Mouse (Mus musculus): ENCODE results near the gene Arl6ip6. TPM values are rescaled to one million over a fixed set of nuclear protein-coding genes. Genes with fewer than 3 reads are reported as not detected.

The Arl6ip6 gene
- polyA plus RNA-seq (2015; fragmentation: Nextera tagmentation; extraction: Ambion mirVana), result 28.8 and 39.8 TPM in 2 replicates

- peaks cover 17% of the 10 kb centered on the region for H3K36me3 ChIP-seq (ENCODE audit: control insufficient read depth, insufficient read depth)
- peaks cover 15% of the 10 kb centered on the region for H3K4me1 ChIP-seq (ENCODE audit: control insufficient read depth, insufficient read depth, low read length)
- peak within 1 kb of the TSS; percentile 97 for H3K4me3 ChIP-seq (ENCODE audit: low read length)
- peak within 1 kb of the TSS; percentile 84 for H3K4me2 ChIP-seq (ENCODE audit: low read depth, low read length)
- peak; percentile 90 for ATAC-seq (replicated peaks; ENCODE audit: extremely low read depth, insufficient read depth, low FRiP score)
- H3K27ac ChIP-seq (ENCODE audit: low read length), result peak within 1 kb of the TSS; percentile 95
- H3K9me3 ChIP-seq (replicated peaks; ENCODE audit: control insufficient read depth, low read length), result no peaks in the 10 kb centered on the region
- under 1% methylated on average over 81 of the region's 82 CpGs for whole genome bisulfite sequencing
- peak within 1 kb of the TSS; percentile 95 for H3K9ac ChIP-seq (ENCODE audit: low read length)
- H3K27me3 ChIP-seq (ENCODE audit: control insufficient read depth, insufficient read depth, low read length), result no peaks in the 10 kb centered on the region
Measured at GRCm38 (mm10) chr2:53191523-53192220, at the start of gene Arl6ip6. TSS of gene Arl6ip6 (plus strand) at chr2:53191726.

DNA sequence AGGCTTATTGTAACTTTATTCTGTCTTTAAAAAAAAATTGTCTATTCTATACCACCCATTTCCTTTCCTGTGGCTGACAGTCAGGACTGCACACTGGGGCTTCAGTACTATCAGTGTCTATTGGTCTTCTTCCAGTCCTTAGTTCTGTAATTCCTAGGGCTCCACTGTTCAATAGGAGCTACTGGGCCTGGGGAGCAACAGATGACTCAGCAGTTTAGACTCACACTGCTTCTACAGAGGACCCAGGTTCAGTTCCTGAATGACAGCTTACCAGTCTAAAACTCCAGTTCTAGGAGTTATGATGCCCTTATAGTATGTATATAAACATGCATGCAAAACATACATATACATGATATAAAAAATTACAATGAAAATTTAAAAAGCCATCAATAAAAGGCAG lies 44.7 kb upstream of the Arl6ip6 start:
- Histone ChIP-seq H3K4me1 (ENCODE audit: control insufficient read depth, insufficient read depth, low read length) (no peaks in the 10 kb centered on the region), H3K4me3 (ENCODE audit: low read length) (no peak overlapping the region), H3K36me3 (ENCODE audit: control insufficient read depth, insufficient read depth) (peaks cover 29% of the 10 kb centered on the region), H3K9me3 (replicated peaks; ENCODE audit: control insufficient read depth, low read length) (no peaks in the 10 kb centered on the region), H3K27ac (ENCODE audit: low read length) (no peak overlapping the region), H3K27me3 (ENCODE audit: control insufficient read depth, insufficient read depth, low read length) (no peaks in the 10 kb centered on the region), H3K4me2 (ENCODE audit: low read depth, low read length) (no peak overlapping the region), H3K9ac (ENCODE audit: low read length) (no peak overlapping the region)
- no peak for ATAC-seq (replicated peaks; ENCODE audit: extremely low read depth, insufficient read depth, low FRiP score)

- Histone ChIP-seq H3K9ac (ENCODE audit: low read length) (no peak overlapping the region), H3K4me1 (ENCODE audit: control insufficient read depth, insufficient read depth, low read length) (no peaks in the 10 kb centered on the region), H3K27me3 (ENCODE audit: control insufficient read depth, insufficient read depth, low read length) (no peaks in the 10 kb centered on the region), H3K27ac (ENCODE audit: low read length) (no peak overlapping the region), H3K4me3 (ENCODE audit: low read length) (no peak overlapping the region), H3K9me3 (replicated peaks; ENCODE audit: control insufficient read depth, low read length) (no peaks in the 10 kb centered on the region), H3K4me2 (ENCODE audit: low read depth, low read length) (no peak overlapping the region), H3K36me3 (ENCODE audit: control insufficient read depth, insufficient read depth) (peaks cover 16% of the 10 kb centered on the region)
- ATAC-seq (replicated peaks; ENCODE audit: extremely low read depth, insufficient read depth, low FRiP score), result no peak
Measured at GRCm38 (mm10) chr2:53173966-53174365, 17.6 kb upstream of the Arl6ip6 start.

- ATAC-seq (replicated peaks; ENCODE audit: extremely low read depth, insufficient read depth, low FRiP score), result no peak
- Histone ChIP-seq H3K9me3 (replicated peaks; ENCODE audit: control insufficient read depth, low read length) (no peaks in the 10 kb centered on the region), H3K27ac (ENCODE audit: low read length) (no peak overlapping the region), H3K4me1 (ENCODE audit: control insufficient read depth, insufficient read depth, low read length) (peaks cover 6% of the 10 kb centered on the region; the same call in 1 of the 2 replicates), H3K27me3 (ENCODE audit: control insufficient read depth, insufficient read depth, low read length) (no peaks in the 10 kb centered on the region), H3K4me2 (ENCODE audit: low read depth, low read length) (no peak overlapping the region), H3K9ac (ENCODE audit: low read length) (no peak overlapping the region), H3K36me3 (ENCODE audit: control insufficient read depth, insufficient read depth) (peaks cover 10% of the 10 kb centered on the region), H3K4me3 (ENCODE audit: low read length) (no peak overlapping the region)
- 76% methylated on average over 3 of the region's 3 CpGs for WGBS
Measured at GRCm38 (mm10) chr2:53178966-53179365, 12.6 kb upstream of the Arl6ip6 start.

DNA sequence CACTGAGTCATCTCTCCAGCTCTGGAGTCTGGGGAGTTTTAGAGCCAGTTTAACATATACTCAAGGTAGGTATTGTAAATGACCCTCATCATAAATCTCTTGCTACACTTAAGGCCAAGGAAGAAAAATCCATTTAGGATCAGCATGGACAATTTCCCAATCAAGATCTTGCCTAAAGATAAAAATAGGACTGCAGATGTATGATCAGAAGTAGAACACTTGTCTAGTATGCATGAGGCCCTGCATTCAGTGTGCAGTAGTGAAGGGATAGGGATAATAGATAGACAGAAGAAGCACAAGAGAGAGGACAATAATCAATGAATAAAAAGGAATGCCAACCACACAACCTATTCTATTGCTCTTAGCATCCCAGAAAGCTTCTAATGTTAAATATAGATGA lies 11.7 kb upstream of the Arl6ip6 start:
- peaks cover 6% of the 10 kb centered on the region for H3K36me3 ChIP-seq (ENCODE audit: control insufficient read depth, insufficient read depth)
- no peak for ATAC-seq (replicated peaks; ENCODE audit: extremely low read depth, insufficient read depth, low FRiP score)
- H3K27me3 ChIP-seq (ENCODE audit: control insufficient read depth, insufficient read depth, low read length), result no peaks in the 10 kb centered on the region
- H3K9me3 ChIP-seq (replicated peaks; ENCODE audit: control insufficient read depth, low read length), result no peaks in the 10 kb centered on the region
- no peak overlapping the region for H3K9ac ChIP-seq (ENCODE audit: low read length)
- no peak overlapping the region for H3K4me2 ChIP-seq (ENCODE audit: low read depth, low read length)
- H3K4me3 ChIP-seq (ENCODE audit: low read length), result no peak overlapping the region
- H3K4me1 ChIP-seq (ENCODE audit: control insufficient read depth, insufficient read depth, low read length), result peaks cover 6% of the 10 kb centered on the region; the same call in 1 of the 2 replicates
- H3K27ac ChIP-seq (ENCODE audit: low read length), result no peak overlapping the region

- no peak for ATAC-seq (replicated peaks; ENCODE audit: extremely low read depth, insufficient read depth, low FRiP score)
- Histone ChIP-seq H3K36me3 (ENCODE audit: control insufficient read depth, insufficient read depth) (peaks cover 6% of the 10 kb centered on the region; the same call in 1 of the 2 replicates), H3K4me3 (ENCODE audit: low read length) (peak overlapping the region; percentile 21; the same call in 1 of the 2 replicates), H3K4me2 (ENCODE audit: low read depth, low read length) (peak overlapping the region; percentile 84), H3K4me1 (ENCODE audit: control insufficient read depth, insufficient read depth, low read length) (peaks cover 15% of the 10 kb centered on the region), H3K27ac (ENCODE audit: low read length) (no peak overlapping the region), H3K9me3 (replicated peaks; ENCODE audit: control insufficient read depth, low read length) (no peaks in the 10 kb centered on the region), H3K9ac (ENCODE audit: low read length) (no peak overlapping the region; the same call in 1 of the 2 replicates), H3K27me3 (ENCODE audit: control insufficient read depth, insufficient read depth, low read length) (no peaks in the 10 kb centered on the region)
- WGBS, result 71% methylated on average over 3 of the region's 3 CpGs
Measured at GRCm38 (mm10) chr2:53189811-53190210, 1.7 kb upstream of the Arl6ip6 start.

- no peaks in the 10 kb centered on the region for H3K27me3 ChIP-seq (ENCODE audit: control insufficient read depth, insufficient read depth, low read length)
- H3K9ac ChIP-seq (ENCODE audit: low read length), result peak within 1 kb of the TSS; percentile 95
- H3K4me3 ChIP-seq (ENCODE audit: low read length), result peak within 1 kb of the TSS; percentile 97
- H3K4me2 ChIP-seq (ENCODE audit: low read depth, low read length), result peak within 1 kb of the TSS; percentile 84
- ATAC-seq (replicated peaks; ENCODE audit: extremely low read depth, insufficient read depth, low FRiP score), result peak; percentile 96
- WGBS, result under 1% methylated on average over 46 of the region's 53 CpGs
- H3K36me3 ChIP-seq (ENCODE audit: control insufficient read depth, insufficient read depth), result peaks cover 15% of the 10 kb centered on the region
- peaks cover 15% of the 10 kb centered on the region for H3K4me1 ChIP-seq (ENCODE audit: control insufficient read depth, insufficient read depth, low read length)
- H3K9me3 ChIP-seq (replicated peaks; ENCODE audit: control insufficient read depth, low read length), result no peaks in the 10 kb centered on the region
- H3K27ac ChIP-seq (ENCODE audit: low read length), result peak within 1 kb of the TSS; percentile 95
Measured at GRCm38 (mm10) chr2:53190684-53191511, 628 bp upstream of the Arl6ip6 start, which contains the start of gene Prpf40a. TSS of gene Prpf40a (minus strand) at chr2:53191284.

DNA sequence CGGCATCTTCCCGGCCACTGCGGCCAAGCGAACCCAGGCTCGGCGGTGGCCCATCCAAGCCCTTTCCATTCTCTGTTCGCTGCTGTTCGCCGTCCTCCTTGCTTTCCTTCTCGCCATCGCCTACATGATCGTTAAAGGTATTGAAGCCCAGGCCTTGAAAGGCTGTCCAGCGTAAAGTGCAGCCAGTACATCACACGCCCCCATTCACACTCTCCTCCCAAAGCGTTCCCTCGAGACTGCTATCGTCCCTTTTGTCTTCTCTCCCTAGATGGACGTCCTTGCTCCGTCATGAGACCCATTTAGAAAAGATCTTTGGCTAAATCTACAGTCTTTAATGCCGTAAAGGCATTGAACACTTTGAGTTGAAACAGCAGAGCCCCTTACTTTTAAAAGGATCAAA lies 860 bp downstream of the Arl6ip6 start:
- H3K27ac ChIP-seq (ENCODE audit: low read length), result peak overlapping the region; percentile 95
- H3K4me3 ChIP-seq (ENCODE audit: low read length), result peak overlapping the region; percentile 97
- H3K4me1 ChIP-seq (ENCODE audit: control insufficient read depth, insufficient read depth, low read length), result peaks cover 15% of the 10 kb centered on the region
- H3K9ac ChIP-seq (ENCODE audit: low read length), result peak overlapping the region; percentile 85
- peak overlapping the region; percentile 68 for H3K4me2 ChIP-seq (ENCODE audit: low read depth, low read length)
- no peaks in the 10 kb centered on the region for H3K9me3 ChIP-seq (replicated peaks; ENCODE audit: control insufficient read depth, low read length)
- H3K27me3 ChIP-seq (ENCODE audit: control insufficient read depth, insufficient read depth, low read length), result no peaks in the 10 kb centered on the region
- under 1% methylated on average over 20 of the region's 20 CpGs for WGBS
- H3K36me3 ChIP-seq (ENCODE audit: control insufficient read depth, insufficient read depth), result peaks cover 17% of the 10 kb centered on the region
- ATAC-seq (replicated peaks; ENCODE audit: extremely low read depth, insufficient read depth, low FRiP score), result 0 out of 2 replicates have a peak, but pooled peaks have one; percentile 1

DNA sequence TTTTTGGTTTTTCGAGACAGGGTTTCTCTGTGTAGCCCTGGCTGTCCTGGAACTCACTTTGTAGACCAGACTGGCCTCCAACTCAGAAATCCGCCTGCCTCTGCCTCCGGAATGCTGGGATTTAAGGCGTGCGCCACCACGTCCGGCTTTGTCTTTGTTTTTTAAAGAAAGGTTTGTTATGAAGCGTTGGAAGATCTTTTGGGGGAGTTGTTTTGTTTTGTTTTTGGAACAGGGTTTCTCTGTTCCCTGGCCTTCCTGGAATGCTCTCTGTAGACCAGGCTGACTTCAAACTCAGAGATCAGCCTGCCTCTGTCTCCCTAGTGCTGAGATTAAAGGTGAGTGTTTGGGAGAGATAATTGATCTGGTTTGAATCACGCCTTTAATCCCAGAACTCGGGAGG lies 4.9 kb downstream of the Arl6ip6 start:
- H3K9ac ChIP-seq (ENCODE audit: low read length), result no peak overlapping the region
- H3K4me1 ChIP-seq (ENCODE audit: control insufficient read depth, insufficient read depth, low read length), result peaks cover 18% of the 10 kb centered on the region
- ATAC-seq (replicated peaks; ENCODE audit: extremely low read depth, insufficient read depth, low FRiP score), result no peak
- H3K27me3 ChIP-seq (ENCODE audit: control insufficient read depth, insufficient read depth, low read length), result no peaks in the 10 kb centered on the region
- H3K27ac ChIP-seq (ENCODE audit: low read length), result no peak overlapping the region
- 91% methylated on average over 10 of the region's 10 CpGs for WGBS
- H3K4me2 ChIP-seq (ENCODE audit: low read depth, low read length), result no peak overlapping the region
- no peaks in the 10 kb centered on the region for H3K9me3 ChIP-seq (replicated peaks; ENCODE audit: control insufficient read depth, low read length)
- peaks cover 11% of the 10 kb centered on the region for H3K36me3 ChIP-seq (ENCODE audit: control insufficient read depth, insufficient read depth)
- H3K4me3 ChIP-seq (ENCODE audit: low read length), result no peak overlapping the region

Measured in heart, embryonic 16.5 days (tissue).